Mouse (Mus musculus): ENCODE data around the gene Psors1c2. TPM values are rescaled to one million over a fixed set of nuclear protein-coding genes. Genes with fewer than 3 reads are reported as not detected.
A peak's percentile ranks its signal among the peaks of the same experiment; 100 is the strongest.
"Not testable (repeated sequence)": the region's sequence is repeated elsewhere in the genome, so short reads cannot be mapped to it uniquely, and the experiment has no call there.

Psors1c2 gene
- under 1 TPM in 1 of 3 experiments, not detected in 2; 0.73 TPM for polyA plus RNA-seq (2017; shearing (Covaris generic))

DNA sequence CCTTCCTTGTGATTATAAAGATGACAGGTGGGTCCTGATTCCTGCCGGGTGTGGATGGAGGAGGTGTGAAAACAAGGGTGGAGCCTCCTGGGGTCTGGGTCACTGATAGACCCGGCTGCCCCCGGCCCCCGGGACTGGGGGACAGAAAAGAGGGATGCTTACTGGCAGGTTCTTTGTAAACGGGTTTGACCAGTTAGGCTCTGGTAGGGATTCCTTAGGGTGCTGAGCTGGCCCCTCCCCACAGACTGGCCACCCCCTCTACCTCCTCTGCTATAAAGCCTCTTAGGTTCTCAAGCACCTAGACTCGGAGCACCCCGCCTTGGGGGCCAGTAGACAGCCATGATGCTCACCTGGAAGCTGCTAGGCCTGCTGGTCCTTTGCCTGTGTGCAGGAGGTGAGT lies at the start of gene Psors1c2:
Gene Psors1c2 (plus strand): TSS at position 301 of the 400 bp plus-strand sequence.
- no peak for ATAC-seq

DNA sequence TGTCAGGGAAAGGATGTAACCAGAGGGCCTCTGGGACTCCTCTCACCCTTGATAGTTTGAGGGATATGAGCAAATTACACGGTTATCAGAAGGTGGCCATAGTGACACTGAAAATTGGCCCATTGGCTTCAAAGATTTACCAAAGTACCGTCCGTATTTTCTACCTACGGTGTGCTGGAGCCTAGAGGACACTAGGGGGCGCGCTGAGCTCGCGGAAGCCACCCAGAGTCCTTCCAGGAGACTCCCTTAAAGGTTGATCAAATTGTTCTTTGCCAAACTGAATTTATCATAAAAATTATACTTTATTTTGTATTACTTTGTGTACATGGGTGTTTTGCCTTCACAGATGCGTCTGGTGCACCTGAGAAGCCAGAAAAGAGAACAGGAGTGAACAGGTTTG lies 48.9 kb upstream of the Psors1c2 start:
- no peak for ATAC-seq

- ATAC-seq = no peak
Measured at GRCm38 (mm10) chr17:35485702-35486101, 47.3 kb upstream of the Psors1c2 start.

- no peak for ATAC-seq
Measured at GRCm38 (mm10) chr17:35486726-35487125, 46.3 kb upstream of the Psors1c2 start.

- no peak for ATAC-seq
Measured at GRCm38 (mm10) chr17:35488041-35488440, 45.0 kb upstream of the Psors1c2 start.

- ATAC-seq = no peak
Measured at GRCm38 (mm10) chr17:35490320-35490719, 42.7 kb upstream of the Psors1c2 start.

DNA sequence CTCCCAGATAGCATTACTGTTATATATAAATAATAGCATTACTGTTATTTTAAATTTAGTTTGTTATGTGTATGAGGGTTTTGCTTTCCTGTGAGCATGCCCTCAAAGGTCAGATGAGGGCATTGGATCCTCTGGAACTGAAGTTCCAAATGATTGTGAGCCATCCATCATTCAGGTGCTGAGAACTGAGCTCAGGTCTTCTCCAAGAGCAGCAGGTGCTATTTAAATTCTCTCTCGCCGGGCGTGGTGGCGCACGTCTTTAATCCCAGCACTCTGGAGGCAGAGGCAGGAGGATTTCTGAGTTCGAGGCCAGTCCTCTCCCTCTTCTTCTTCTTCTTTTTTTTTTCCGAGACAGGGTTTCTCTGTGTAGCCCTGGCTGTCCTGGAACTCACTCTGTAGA lies 35.9 kb upstream of the Psors1c2 start:
- no peak for ATAC-seq

DNA sequence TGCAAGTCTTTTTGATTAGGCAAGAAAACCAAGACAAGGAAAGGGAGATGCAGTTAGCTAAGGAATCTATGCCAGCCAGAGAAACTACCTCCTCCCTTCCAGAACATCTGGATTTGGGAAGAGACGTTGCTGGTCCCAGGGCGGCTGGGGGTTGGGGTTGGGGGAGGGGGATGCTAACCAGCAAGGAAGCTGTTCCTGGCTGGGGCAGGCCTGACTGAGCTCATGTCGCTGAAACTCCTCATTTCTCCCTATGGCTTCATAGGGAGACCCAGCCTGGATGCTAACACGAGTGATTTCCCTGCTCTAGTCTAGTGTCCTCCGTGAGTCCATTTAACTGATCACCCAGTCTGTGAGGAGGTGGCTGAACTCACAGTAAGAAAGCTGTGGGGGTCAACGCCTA lies 30.8 kb upstream of the Psors1c2 start:
- no peak for ATAC-seq

DNA sequence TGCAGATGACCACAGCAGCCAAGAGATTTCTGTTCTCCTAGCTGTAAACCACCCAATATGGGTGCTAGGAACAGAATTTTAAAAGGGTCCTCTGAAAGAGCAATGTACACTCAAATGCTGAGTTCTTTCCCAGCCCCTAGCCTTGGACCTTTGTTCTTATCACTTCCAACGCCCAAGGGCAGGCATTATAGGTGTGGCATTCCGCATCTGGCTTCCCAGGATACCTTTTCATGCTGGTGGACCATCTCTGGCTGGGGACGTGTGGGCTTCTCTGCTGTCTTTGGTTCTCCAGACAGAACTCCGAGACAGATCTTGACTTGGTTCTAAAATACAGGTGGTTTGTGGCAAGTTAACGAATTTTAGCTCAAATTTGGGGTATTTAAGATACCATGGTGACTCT lies 30.2 kb upstream of the Psors1c2 start:
- no peak for ATAC-seq

DNA sequence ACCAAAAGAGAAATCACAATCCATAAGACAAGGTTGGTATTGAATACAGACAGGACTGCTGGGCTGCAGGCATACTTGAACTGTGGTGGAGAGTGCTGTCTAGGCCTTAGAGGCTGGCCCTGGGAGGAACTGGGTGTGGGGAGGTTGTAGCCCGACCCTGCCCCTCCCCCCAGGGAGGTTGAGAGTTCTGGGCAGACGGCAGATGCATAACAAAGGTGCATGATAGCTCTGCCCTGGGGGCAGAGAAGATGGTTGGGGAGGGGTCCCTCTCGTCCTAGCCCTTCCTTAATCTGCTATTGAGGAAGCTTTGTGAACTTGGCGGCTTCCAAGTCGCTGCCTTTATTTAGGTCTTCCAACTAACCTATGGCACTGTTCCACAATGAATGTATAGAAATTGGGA lies 29.2 kb upstream of the Psors1c2 start:
- no peak for ATAC-seq

- no peak for ATAC-seq
Measured at GRCm38 (mm10) chr17:35504628-35505481, 28.1 kb upstream of the Psors1c2 start.

GRCm38 (mm10) chr17:35505776-35506175 lies 27.2 kb upstream of the Psors1c2 start, which contains the start of gene Pou5f1:
Pou5f1 (plus strand) TSS chr17:35506018.
- no peak for ATAC-seq

DNA sequence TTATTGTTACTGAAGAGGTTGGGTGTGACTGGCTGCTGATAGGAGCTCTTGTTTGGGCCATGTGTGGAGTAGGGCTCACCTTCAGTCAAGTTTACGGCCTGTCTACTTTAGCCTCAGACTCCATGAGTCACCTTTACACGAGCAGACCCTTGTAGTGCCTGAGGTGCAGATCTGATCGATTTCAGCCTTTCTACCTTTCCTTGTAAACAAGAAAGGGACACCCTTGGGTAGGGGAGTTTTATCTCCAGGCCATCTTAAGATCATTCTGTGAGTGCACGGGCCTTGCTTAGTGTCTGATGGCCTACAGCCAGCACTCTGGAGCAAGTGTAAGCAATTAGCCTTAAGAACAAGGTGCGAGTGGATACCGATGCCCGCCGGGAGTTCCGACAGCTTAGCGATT lies 26.1 kb upstream of the Psors1c2 start:
- no peak for ATAC-seq

GRCm38 (mm10) chr17:35507556-35508260 lies 25.3 kb upstream of the Psors1c2 start:
- no peak for ATAC-seq

GRCm38 (mm10) chr17:35508279-35508678 lies 24.7 kb upstream of the Psors1c2 start:
- ATAC-seq = not testable (repeated sequence)

- ATAC-seq = peak; percentile 67
Measured at GRCm38 (mm10) chr17:35509284-35509683, 23.7 kb upstream of the Psors1c2 start.

DNA sequence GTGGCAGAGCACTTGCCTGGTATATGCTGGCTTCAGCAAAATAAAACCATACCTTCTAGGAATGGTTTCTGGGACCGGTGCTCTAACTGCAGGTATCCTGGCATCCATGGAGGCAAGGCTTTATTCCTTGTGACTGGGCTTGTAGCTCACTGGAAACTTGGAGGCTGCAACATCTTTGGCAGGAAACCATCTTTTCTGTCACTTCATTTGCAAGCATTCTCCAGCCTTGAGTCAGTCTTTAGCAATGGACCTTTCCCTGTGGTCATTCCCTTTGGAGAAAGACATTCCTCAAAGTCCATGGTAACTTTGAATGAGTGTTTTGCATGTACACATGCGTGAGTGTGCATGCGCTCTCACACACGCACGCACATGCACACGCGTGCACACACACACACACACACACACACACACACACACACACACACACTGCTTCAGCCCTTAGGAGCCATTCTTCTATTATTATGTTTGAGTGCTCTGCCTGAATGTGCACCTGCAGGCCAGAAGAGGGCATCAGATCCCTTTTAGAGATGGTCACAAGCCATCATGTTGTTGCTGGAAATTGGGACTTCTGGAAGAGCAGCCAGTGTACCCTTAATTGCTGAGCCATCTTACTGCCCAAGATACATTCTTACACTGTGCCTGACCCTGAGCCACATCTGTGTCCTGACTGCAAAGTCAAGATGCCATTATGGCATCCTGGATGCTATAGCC lies 19.9 kb upstream of the Psors1c2 start:
- no peak for ATAC-seq

DNA sequence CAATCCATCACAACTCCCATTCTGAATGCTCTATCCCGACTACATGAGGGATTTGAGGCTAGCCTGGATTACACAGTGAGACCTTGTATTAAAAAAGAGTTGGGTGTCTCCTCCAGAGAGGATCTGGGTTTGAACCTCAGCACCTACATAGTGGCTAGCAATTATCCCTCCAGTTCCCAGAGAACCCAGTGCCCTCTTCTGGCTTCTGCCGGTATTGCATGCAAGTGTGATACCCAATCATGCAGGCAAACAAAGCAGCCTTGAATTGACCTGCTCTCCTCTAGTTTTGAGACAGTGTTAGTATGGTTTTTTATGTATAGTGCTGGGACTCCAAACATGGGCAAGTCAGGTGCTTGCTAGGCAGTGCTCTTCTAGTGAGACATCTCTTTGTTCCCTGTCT lies 19.1 kb upstream of the Psors1c2 start:
- no peak for ATAC-seq

DNA sequence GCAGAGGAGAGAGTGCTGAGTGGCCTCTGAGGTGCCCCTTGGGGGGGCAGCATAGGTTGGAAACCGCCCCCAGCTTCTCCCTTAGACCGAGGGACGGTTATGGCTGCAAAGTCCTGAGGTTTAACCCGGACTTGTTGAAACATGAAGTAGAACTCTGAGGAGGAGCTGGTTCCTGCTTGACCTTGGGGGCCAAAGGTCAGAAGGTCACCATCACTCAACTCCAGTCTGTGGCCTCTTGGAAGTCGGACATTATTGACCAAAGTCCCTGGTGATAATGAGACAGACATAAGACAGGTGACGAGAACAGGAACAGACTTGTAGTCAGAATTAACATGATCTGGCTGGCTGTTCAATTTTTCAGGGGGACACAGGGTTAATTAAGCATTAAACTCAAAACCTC lies 18.2 kb upstream of the Psors1c2 start:
- ATAC-seq = no peak

DNA sequence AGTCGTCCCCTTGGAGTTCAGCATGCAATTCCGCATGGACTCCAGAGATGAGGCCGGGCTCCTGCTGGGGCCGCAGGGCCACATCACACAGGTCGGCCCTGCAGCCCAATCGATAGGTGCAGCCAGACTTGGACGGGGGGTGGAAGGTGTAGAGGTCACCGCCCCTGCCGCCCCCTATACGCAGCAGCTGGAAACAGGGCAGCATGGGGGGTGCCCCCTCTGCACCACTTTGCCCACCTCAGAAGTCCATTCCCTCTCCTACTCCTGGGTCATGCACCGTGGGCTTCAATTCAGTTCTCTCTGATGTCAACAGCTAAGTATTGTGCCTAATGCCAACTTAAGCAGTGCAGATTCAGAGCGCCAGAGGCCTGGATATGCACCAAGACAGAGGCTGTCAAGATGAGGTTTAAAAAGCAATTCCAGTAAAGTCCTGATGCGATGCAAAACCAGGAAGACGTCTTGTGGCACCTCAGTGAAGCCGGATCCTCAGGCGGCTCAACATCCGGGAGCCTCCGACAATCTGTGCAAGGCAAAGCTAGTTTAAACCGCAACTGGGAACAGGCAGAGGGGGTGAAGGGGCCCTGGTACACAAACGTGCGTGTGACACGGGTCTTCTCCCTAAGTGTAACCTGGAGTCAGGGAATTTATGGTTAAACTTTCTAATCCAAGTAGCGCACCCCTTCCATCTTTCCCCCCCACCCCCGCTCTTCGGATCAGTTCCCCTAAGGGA lies 16.9 kb upstream of the Psors1c2 start:
- peak; percentile 29 for ATAC-seq

DNA sequence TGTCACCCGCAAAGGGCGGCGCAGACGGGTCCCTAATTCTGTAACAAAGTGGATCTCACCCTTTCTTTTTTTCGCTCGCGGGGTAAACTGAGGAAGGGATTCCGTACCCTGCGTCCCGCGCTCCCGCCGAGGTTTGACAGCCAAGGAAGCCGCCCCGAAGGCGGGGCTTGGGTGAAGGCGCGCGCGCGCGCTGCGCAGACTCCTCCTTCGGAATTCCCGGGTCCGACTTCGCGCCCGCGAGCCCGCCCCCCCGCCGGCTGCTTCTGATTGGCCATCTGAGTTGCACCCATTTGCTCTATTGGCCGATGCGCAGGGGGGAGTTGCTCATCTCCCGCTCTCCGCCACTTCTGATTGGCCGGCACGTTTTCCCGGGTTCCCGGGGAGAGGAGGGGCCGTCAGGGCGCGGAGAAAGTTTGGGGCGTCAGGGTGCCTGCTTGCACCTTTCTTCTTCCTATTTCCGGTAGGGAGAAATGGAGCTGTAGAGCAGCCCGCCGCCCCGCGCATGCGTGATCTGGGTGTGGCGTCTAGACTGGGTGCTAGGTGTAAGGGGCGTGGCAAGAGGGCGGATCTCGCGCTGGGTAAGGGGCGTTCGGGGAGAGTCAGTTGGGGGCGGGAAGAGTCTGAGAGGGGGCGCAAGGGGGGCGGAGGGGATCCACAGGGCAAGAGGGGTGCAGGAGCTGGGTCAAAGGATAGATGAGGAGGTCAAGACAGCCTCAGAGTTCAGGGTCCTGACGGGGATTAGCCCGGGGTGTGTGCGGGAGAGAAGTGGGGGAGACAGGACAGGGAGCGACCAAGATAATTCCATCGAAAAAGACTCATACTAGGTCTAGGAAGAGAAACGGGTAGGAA lies 16.1 kb upstream of the Psors1c2 start, which contains the start of the genes Tcf19 and Cchcr1:
Gene Tcf19 (minus strand): TSS at position 173 of the 849 bp plus-strand sequence.
Gene Cchcr1 (plus strand): TSS at position 449 of the 849 bp plus-strand sequence.
- peak; percentile 90 for ATAC-seq
